Mouse (Mus musculus): ENCODE data around the gene Cyb561d1. TPM values are rescaled to one million over a fixed set of nuclear protein-coding genes. Genes with fewer than 3 reads are reported as not detected.

The Cyb561d1 gene
- polyA plus RNA-seq, 1 experiment from 2014 or later: 3.8 TPM

- peaks cover 9% of the 10 kb centered on the region for H3K27me3 ChIP-seq
- no peak overlapping the region for H3K4me2 ChIP-seq
- no peaks in the 10 kb centered on the region for H3K36me3 ChIP-seq
- H3K27ac ChIP-seq: no peak overlapping the region
- peaks cover 3% of the 10 kb centered on the region; the same call in 1 of the 2 replicates for H3K4me1 ChIP-seq
- WGBS: 54% methylated on average over 2 of the region's 2 CpGs
- no peak overlapping the region for H3K9ac ChIP-seq
- no peak overlapping the region for H3K4me3 ChIP-seq (replicated peaks)
- H3K9me3 ChIP-seq (replicated peaks): no peaks in the 10 kb centered on the region
- no peak for ATAC-seq (replicated peaks; ENCODE audit: low FRiP score)
These were observed 20.5 kb downstream of the Cyb561d1 start for GRCm38 (mm10) chr3:108180514-108180913.

GRCm38 (mm10) chr3:108178756-108179715 lies 22.0 kb downstream of the Cyb561d1 start:
- 0 out of 2 replicates have a peak, but pooled peaks have one; percentile 29 for ATAC-seq (replicated peaks; ENCODE audit: low FRiP score)
- no peaks in the 10 kb centered on the region for H3K36me3 ChIP-seq
- no peak overlapping the region for H3K27ac ChIP-seq
- H3K4me3 ChIP-seq (replicated peaks): no peak overlapping the region
- no peak overlapping the region for H3K4me2 ChIP-seq
- WGBS: 64% methylated on average over 7 of the region's 7 CpGs
- H3K9me3 ChIP-seq (replicated peaks): no peaks in the 10 kb centered on the region
- H3K27me3 ChIP-seq: peaks cover 1% of the 10 kb centered on the region; the same call in 1 of the 2 replicates
- H3K9ac ChIP-seq: no peak overlapping the region
- H3K4me1 ChIP-seq: peaks cover 9% of the 10 kb centered on the region

GRCm38 (mm10) chr3:108174672-108175531 lies 26.1 kb downstream of the Cyb561d1 start:
- peak; percentile 52 for ATAC-seq (replicated peaks; ENCODE audit: low FRiP score)
- H3K4me2 ChIP-seq: peak overlapping the region; percentile 27
- no peak overlapping the region for H3K4me3 ChIP-seq (replicated peaks)
- H3K4me1 ChIP-seq: peaks cover 9% of the 10 kb centered on the region
- WGBS: 19% methylated on average over 14 of the region's 14 CpGs
- H3K27me3 ChIP-seq: peaks cover 7% of the 10 kb centered on the region; the same call in 1 of the 2 replicates
- no peaks in the 10 kb centered on the region for H3K9me3 ChIP-seq (replicated peaks)
- no peaks in the 10 kb centered on the region for H3K36me3 ChIP-seq
- H3K9ac ChIP-seq: no peak overlapping the region
- H3K27ac ChIP-seq: 0 out of 2 replicates have a peak overlapping the region, but pooled peaks have one; percentile 27

GRCm38 (mm10) chr3:108169199-108169598 lies 31.8 kb downstream of the Cyb561d1 start:
- peaks cover 18% of the 10 kb centered on the region for H3K27me3 ChIP-seq
- H3K9ac ChIP-seq: no peak overlapping the region
- ATAC-seq (replicated peaks; ENCODE audit: low FRiP score): no peak
- H3K27ac ChIP-seq: no peak overlapping the region
- no peaks in the 10 kb centered on the region for H3K36me3 ChIP-seq
- no peak overlapping the region for H3K4me3 ChIP-seq (replicated peaks)
- WGBS: 38% methylated on average over 3 of the region's 3 CpGs
- H3K9me3 ChIP-seq (replicated peaks): no peaks in the 10 kb centered on the region
- no peak overlapping the region for H3K4me2 ChIP-seq
- H3K4me1 ChIP-seq: peaks cover 47% of the 10 kb centered on the region

- peaks cover 13% of the 10 kb centered on the region for H3K27me3 ChIP-seq
- H3K4me2 ChIP-seq: peak overlapping the region; percentile 35
- H3K9me3 ChIP-seq (replicated peaks): no peaks in the 10 kb centered on the region
- WGBS: 15% methylated on average over 14 of the region's 14 CpGs
- no peaks in the 10 kb centered on the region for H3K36me3 ChIP-seq
- 0 out of 2 replicates have a peak, but pooled peaks have one; percentile 27 for ATAC-seq (replicated peaks; ENCODE audit: low FRiP score)
- H3K27ac ChIP-seq: peak overlapping the region; percentile 82
- H3K4me1 ChIP-seq: peaks cover 47% of the 10 kb centered on the region
- no peak overlapping the region for H3K4me3 ChIP-seq (replicated peaks)
- H3K9ac ChIP-seq: no peak overlapping the region; the same call in 1 of the 2 replicates
These were observed 33.5 kb downstream of the Cyb561d1 start for GRCm38 (mm10) chr3:108167499-108167898.

- peaks cover 13% of the 10 kb centered on the region for H3K27me3 ChIP-seq
- 15% methylated on average over 7 of the region's 11 CpGs for WGBS
These were observed 34.4 kb downstream of the Cyb561d1 start for GRCm38 (mm10) chr3:108166486-108167211.

GRCm38 (mm10) chr3:108165532-108166315 lies 35.3 kb downstream of the Cyb561d1 start:
- Histone ChIP-seq H3K4me3 (replicated peaks) (no peak overlapping the region), H3K4me2 (peak overlapping the region; percentile 54), H3K27ac (peak overlapping the region; percentile 82), H3K4me1 (peaks cover 47% of the 10 kb centered on the region), H3K9me3 (replicated peaks) (no peaks in the 10 kb centered on the region), H3K9ac (no peak overlapping the region; the same call in 1 of the 2 replicates), H3K27me3 (peaks cover 13% of the 10 kb centered on the region), H3K36me3 (no peaks in the 10 kb centered on the region)
- ATAC-seq (replicated peaks; ENCODE audit: low FRiP score): peak; percentile 61
- WGBS: 21% methylated on average over 10 of the region's 10 CpGs

More at GRCm38 (mm10) chr3:108166486-108167211, 34.4 kb downstream of the Cyb561d1 start:
- H3K4me1 ChIP-seq: peaks cover 47% of the 10 kb centered on the region
- H3K4me2 ChIP-seq: peak overlapping the region; percentile 17; the same call in 1 of the 2 replicates
- ATAC-seq (replicated peaks; ENCODE audit: low FRiP score): peak; percentile 55
- no peak overlapping the region for H3K9ac ChIP-seq
- H3K36me3 ChIP-seq: no peaks in the 10 kb centered on the region
- H3K9me3 ChIP-seq (replicated peaks): no peaks in the 10 kb centered on the region
- H3K4me3 ChIP-seq (replicated peaks): no peak overlapping the region
- H3K27ac ChIP-seq: peak overlapping the region; percentile 82

GRCm38 (mm10) chr3:108164807-108165206 lies 36.2 kb downstream of the Cyb561d1 start:
- no peaks in the 10 kb centered on the region for H3K9me3 ChIP-seq (replicated peaks)
- H3K27me3 ChIP-seq: peaks cover 13% of the 10 kb centered on the region
- peak; percentile 38; the same call in 1 of the 2 replicates for ATAC-seq (replicated peaks; ENCODE audit: low FRiP score)
- H3K36me3 ChIP-seq: no peaks in the 10 kb centered on the region
- 15% methylated on average over 9 of the region's 9 CpGs for WGBS
- H3K4me1 ChIP-seq: peaks cover 47% of the 10 kb centered on the region
- H3K27ac ChIP-seq: peak overlapping the region; percentile 82; the same call in 1 of the 2 replicates
- H3K4me3 ChIP-seq (replicated peaks): peak overlapping the region; percentile 19
- H3K4me2 ChIP-seq: peak overlapping the region; percentile 54
- H3K9ac ChIP-seq: no peak overlapping the region; the same call in 1 of the 2 replicates

- Histone ChIP-seq H3K4me3 (replicated peaks) (no peak overlapping the region), H3K4me2 (no peak overlapping the region), H3K9me3 (replicated peaks) (no peaks in the 10 kb centered on the region), H3K27ac (no peak overlapping the region), H3K4me1 (peaks cover 42% of the 10 kb centered on the region), H3K36me3 (no peaks in the 10 kb centered on the region), H3K9ac (no peak overlapping the region), H3K27me3 (peaks cover 16% of the 10 kb centered on the region)
- no peak for ATAC-seq (replicated peaks; ENCODE audit: low FRiP score)
- 63% methylated on average over 5 of the region's 5 CpGs for WGBS
These were observed 36.9 kb downstream of the Cyb561d1 start for GRCm38 (mm10) chr3:108164091-108164490.

GRCm38 (mm10) chr3:108158383-108159037 lies 42.5 kb downstream of the Cyb561d1 start:
- WGBS: 64% methylated on average over 9 of the region's 9 CpGs
- no peaks in the 10 kb centered on the region for H3K36me3 ChIP-seq
- H3K27ac ChIP-seq: no peak overlapping the region
- no peaks in the 10 kb centered on the region for H3K9me3 ChIP-seq (replicated peaks)
- no peak for ATAC-seq (replicated peaks; ENCODE audit: low FRiP score)
- no peak overlapping the region for H3K9ac ChIP-seq
- H3K4me1 ChIP-seq: no peaks in the 10 kb centered on the region; the same call in 1 of the 2 replicates
- H3K4me2 ChIP-seq: no peak overlapping the region
- no peak overlapping the region for H3K4me3 ChIP-seq (replicated peaks)
- H3K27me3 ChIP-seq: 0 out of 2 replicates have a peak, but pooled peaks cover 2% of the 10 kb centered on the region

Measured in kidney, embryonic 15.5 days (tissue).